Mouse (Mus musculus): ENCODE data around the gene Pced1b. TPM values are rescaled to one million over a fixed set of nuclear protein-coding genes. Genes with fewer than 3 reads are reported as not detected.

Gene Pced1b
- polyA plus RNA-seq, 1 experiment from 2014 or later: 4.5 TPM

GRCm38 (mm10) chr15:97280131-97280530 lies 33.2 kb downstream of the Pced1b start:
- Histone ChIP-seq H3K4me2 (ENCODE audit: low read length) (no peak overlapping the region), H3K9me3 (ENCODE audit: control insufficient read depth, low read length) (no peaks in the 10 kb centered on the region), H3K27ac (ENCODE audit: low read depth, low read length) (no peak overlapping the region), H3K4me1 (ENCODE audit: control insufficient read depth, insufficient read depth, low read depth, low read length) (no peaks in the 10 kb centered on the region; the same call in 1 of the 2 replicates), H3K27me3 (replicated peaks; ENCODE audit: control insufficient read depth, insufficient read depth, low read length) (no peaks in the 10 kb centered on the region), H3K4me3 (ENCODE audit: low read length) (no peak overlapping the region), H3K36me3 (ENCODE audit: control insufficient read depth, insufficient read depth, low read length) (no peaks in the 10 kb centered on the region), H3K9ac (ENCODE audit: low read depth, low read length) (no peak overlapping the region)
- no peak for ATAC-seq
- 77% methylated on average over 8 of the region's 8 CpGs for WGBS

- H3K4me1 ChIP-seq (ENCODE audit: control insufficient read depth, insufficient read depth, low read depth, low read length): no peaks in the 10 kb centered on the region; the same call in 1 of the 2 replicates
- no peak overlapping the region for H3K4me3 ChIP-seq (ENCODE audit: low read length)
- H3K9me3 ChIP-seq (ENCODE audit: control insufficient read depth, low read length): no peaks in the 10 kb centered on the region
- H3K27ac ChIP-seq (ENCODE audit: low read depth, low read length): no peak overlapping the region
- ATAC-seq: no peak
- H3K4me2 ChIP-seq (ENCODE audit: low read length): no peak overlapping the region
- H3K27me3 ChIP-seq (replicated peaks; ENCODE audit: control insufficient read depth, insufficient read depth, low read length): no peaks in the 10 kb centered on the region
- WGBS: 75% methylated on average over 9 of the region's 9 CpGs
- no peaks in the 10 kb centered on the region for H3K36me3 ChIP-seq (ENCODE audit: control insufficient read depth, insufficient read depth, low read length)
- no peak overlapping the region for H3K9ac ChIP-seq (ENCODE audit: low read depth, low read length)
Measured at GRCm38 (mm10) chr15:97280776-97281175, 33.9 kb downstream of the Pced1b start.

- Histone ChIP-seq H3K36me3 (ENCODE audit: control insufficient read depth, insufficient read depth, low read length) (no peaks in the 10 kb centered on the region), H3K27ac (ENCODE audit: low read depth, low read length) (no peak overlapping the region; the same call in 1 of the 2 replicates), H3K9me3 (ENCODE audit: control insufficient read depth, low read length) (no peaks in the 10 kb centered on the region), H3K9ac (ENCODE audit: low read depth, low read length) (no peak overlapping the region), H3K4me1 (ENCODE audit: control insufficient read depth, insufficient read depth, low read depth, low read length) (no peaks in the 10 kb centered on the region; the same call in 1 of the 2 replicates), H3K4me2 (ENCODE audit: low read length) (no peak overlapping the region), H3K27me3 (replicated peaks; ENCODE audit: control insufficient read depth, insufficient read depth, low read length) (no peaks in the 10 kb centered on the region), H3K4me3 (ENCODE audit: low read length) (no peak overlapping the region)
- 0 out of 2 replicates have a peak, but pooled peaks have one; percentile 45 for ATAC-seq
- WGBS: 61% methylated on average over 10 of the region's 10 CpGs
Measured at GRCm38 (mm10) chr15:97281712-97282571, 35.0 kb downstream of the Pced1b start.

DNA sequence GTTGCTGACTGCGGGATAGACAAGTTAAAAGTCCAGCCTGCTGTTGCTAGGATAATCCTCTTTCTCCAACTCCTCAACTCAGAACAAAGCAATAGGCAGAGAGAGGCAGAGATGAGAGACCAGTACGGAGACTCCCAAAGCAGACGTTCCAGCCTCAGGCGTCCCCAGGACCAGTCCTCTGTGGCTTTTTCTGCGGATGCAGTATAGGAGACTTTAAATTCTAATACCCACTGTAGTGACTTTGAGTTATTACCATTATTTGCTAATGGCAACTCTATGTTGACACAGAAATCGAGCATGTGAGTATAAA lies 35.6 kb downstream of the Pced1b start:
- Histone ChIP-seq H3K4me2 (ENCODE audit: low read length) (no peak overlapping the region), H3K9me3 (ENCODE audit: control insufficient read depth, low read length) (no peaks in the 10 kb centered on the region), H3K4me3 (ENCODE audit: low read length) (no peak overlapping the region), H3K27ac (ENCODE audit: low read depth, low read length) (peak overlapping the region; percentile 55; the same call in 1 of the 2 replicates), H3K27me3 (replicated peaks; ENCODE audit: control insufficient read depth, insufficient read depth, low read length) (no peaks in the 10 kb centered on the region), H3K9ac (ENCODE audit: low read depth, low read length) (no peak overlapping the region), H3K36me3 (ENCODE audit: control insufficient read depth, insufficient read depth, low read length) (no peaks in the 10 kb centered on the region), H3K4me1 (ENCODE audit: control insufficient read depth, insufficient read depth, low read depth, low read length) (no peaks in the 10 kb centered on the region; the same call in 1 of the 2 replicates)
- 0 out of 2 replicates have a peak, but pooled peaks have one; percentile 11 for ATAC-seq
- WGBS: 63% methylated on average over 6 of the region's 6 CpGs

DNA sequence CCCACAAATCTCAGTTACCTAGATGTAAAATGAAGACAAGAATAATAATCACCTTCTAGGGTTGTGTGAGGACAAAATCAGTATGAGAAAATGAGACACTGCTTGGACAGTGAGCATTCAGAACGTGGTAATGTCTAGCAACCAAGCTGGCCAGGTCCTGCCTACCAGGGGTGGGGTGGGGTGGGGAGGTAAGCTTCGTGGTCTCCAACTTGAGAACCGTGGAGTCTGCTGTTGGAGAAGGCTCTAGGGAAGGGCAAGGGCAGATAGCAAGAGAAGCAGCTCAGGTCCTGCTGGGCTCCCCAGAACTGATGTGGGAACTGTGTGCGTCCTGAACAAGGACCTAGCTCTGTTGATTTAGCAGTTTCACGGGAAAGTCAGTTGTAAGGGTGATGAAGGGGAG lies 37.3 kb downstream of the Pced1b start:
- H3K36me3 ChIP-seq (ENCODE audit: control insufficient read depth, insufficient read depth, low read length): no peaks in the 10 kb centered on the region
- WGBS: 77% methylated on average over 5 of the region's 5 CpGs
- H3K27me3 ChIP-seq (replicated peaks; ENCODE audit: control insufficient read depth, insufficient read depth, low read length): no peaks in the 10 kb centered on the region
- no peak for ATAC-seq
- H3K4me1 ChIP-seq (ENCODE audit: control insufficient read depth, insufficient read depth, low read depth, low read length): no peaks in the 10 kb centered on the region; the same call in 1 of the 2 replicates
- H3K9ac ChIP-seq (ENCODE audit: low read depth, low read length): no peak overlapping the region
- H3K4me2 ChIP-seq (ENCODE audit: low read length): no peak overlapping the region
- H3K27ac ChIP-seq (ENCODE audit: low read depth, low read length): no peak overlapping the region
- H3K4me3 ChIP-seq (ENCODE audit: low read length): no peak overlapping the region
- H3K9me3 ChIP-seq (ENCODE audit: control insufficient read depth, low read length): no peaks in the 10 kb centered on the region

DNA sequence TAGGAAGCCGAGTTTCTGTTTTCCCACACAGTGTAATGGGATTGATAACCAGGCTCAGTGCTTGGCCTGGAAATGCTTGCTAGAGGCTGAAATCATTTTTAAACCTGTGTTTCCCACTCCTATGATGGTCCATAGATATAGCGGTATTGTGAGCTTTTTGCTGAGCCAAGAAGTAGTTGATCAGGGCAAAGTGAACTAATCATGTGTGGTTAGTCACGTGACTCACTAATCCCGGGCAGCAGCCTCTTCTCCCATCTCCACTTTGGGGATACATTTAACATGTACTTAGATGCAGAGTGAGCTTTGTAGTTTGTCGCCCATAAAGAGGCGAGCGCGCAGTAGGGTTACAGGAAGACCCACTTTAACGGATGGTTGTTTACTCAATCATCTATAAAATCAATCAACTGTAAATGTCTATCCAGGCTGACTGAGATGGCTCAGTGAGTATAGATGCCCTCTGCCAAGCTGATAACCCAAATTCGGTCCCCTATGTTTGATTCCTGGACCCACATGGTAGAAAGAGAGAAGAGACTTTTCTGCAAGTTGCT lies 38.8 kb downstream of the Pced1b start:
- no peak overlapping the region for H3K9ac ChIP-seq (ENCODE audit: low read depth, low read length)
- ATAC-seq: no peak
- H3K9me3 ChIP-seq (ENCODE audit: control insufficient read depth, low read length): no peaks in the 10 kb centered on the region
- no peaks in the 10 kb centered on the region; the same call in 1 of the 2 replicates for H3K4me1 ChIP-seq (ENCODE audit: control insufficient read depth, insufficient read depth, low read depth, low read length)
- H3K36me3 ChIP-seq (ENCODE audit: control insufficient read depth, insufficient read depth, low read length): no peaks in the 10 kb centered on the region
- WGBS: 89% methylated on average over 10 of the region's 10 CpGs
- no peak overlapping the region for H3K27ac ChIP-seq (ENCODE audit: low read depth, low read length)
- no peak overlapping the region for H3K4me2 ChIP-seq (ENCODE audit: low read length)
- H3K4me3 ChIP-seq (ENCODE audit: low read length): no peak overlapping the region
- no peaks in the 10 kb centered on the region for H3K27me3 ChIP-seq (replicated peaks; ENCODE audit: control insufficient read depth, insufficient read depth, low read length)

DNA sequence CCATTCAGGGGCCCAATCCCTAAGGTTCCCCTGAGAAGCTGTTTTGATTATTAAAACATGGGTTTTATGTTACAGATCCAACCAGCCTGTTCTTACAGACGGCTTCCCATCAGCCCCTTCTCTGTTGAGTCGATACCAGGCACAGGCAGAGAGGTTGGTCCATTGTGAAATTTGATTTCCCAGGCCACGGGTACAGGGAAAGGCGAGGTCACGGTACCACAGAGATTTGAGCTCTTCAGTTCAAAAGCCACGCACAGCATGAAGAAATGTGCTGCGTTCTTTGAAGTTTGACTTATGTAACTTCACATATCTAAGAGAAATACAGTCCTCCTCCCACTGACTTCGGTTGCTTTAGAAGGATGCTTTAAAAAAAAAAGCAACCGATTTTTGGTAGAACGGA lies 39.8 kb downstream of the Pced1b start:
- no peaks in the 10 kb centered on the region for H3K27me3 ChIP-seq (replicated peaks; ENCODE audit: control insufficient read depth, insufficient read depth, low read length)
- ATAC-seq: no peak
- no peak overlapping the region for H3K9ac ChIP-seq (ENCODE audit: low read depth, low read length)
- 75% methylated on average over 10 of the region's 10 CpGs for WGBS
- no peak overlapping the region for H3K4me3 ChIP-seq (ENCODE audit: low read length)
- H3K4me2 ChIP-seq (ENCODE audit: low read length): no peak overlapping the region
- no peaks in the 10 kb centered on the region for H3K9me3 ChIP-seq (ENCODE audit: control insufficient read depth, low read length)
- H3K36me3 ChIP-seq (ENCODE audit: control insufficient read depth, insufficient read depth, low read length): no peaks in the 10 kb centered on the region
- H3K4me1 ChIP-seq (ENCODE audit: control insufficient read depth, insufficient read depth, low read depth, low read length): no peaks in the 10 kb centered on the region; the same call in 1 of the 2 replicates
- no peak overlapping the region for H3K27ac ChIP-seq (ENCODE audit: low read depth, low read length)

GRCm38 (mm10) chr15:97287436-97288143 lies 40.7 kb downstream of the Pced1b start:
- no peaks in the 10 kb centered on the region; the same call in 1 of the 2 replicates for H3K4me1 ChIP-seq (ENCODE audit: control insufficient read depth, insufficient read depth, low read depth, low read length)
- H3K4me2 ChIP-seq (ENCODE audit: low read length): no peak overlapping the region
- H3K9ac ChIP-seq (ENCODE audit: low read depth, low read length): no peak overlapping the region
- H3K9me3 ChIP-seq (ENCODE audit: control insufficient read depth, low read length): no peaks in the 10 kb centered on the region
- no peak overlapping the region for H3K4me3 ChIP-seq (ENCODE audit: low read length)
- WGBS: 92% methylated on average over 5 of the region's 5 CpGs
- no peaks in the 10 kb centered on the region for H3K36me3 ChIP-seq (ENCODE audit: control insufficient read depth, insufficient read depth, low read length)
- no peak for ATAC-seq
- H3K27ac ChIP-seq (ENCODE audit: low read depth, low read length): no peak overlapping the region
- no peaks in the 10 kb centered on the region for H3K27me3 ChIP-seq (replicated peaks; ENCODE audit: control insufficient read depth, insufficient read depth, low read length)

DNA sequence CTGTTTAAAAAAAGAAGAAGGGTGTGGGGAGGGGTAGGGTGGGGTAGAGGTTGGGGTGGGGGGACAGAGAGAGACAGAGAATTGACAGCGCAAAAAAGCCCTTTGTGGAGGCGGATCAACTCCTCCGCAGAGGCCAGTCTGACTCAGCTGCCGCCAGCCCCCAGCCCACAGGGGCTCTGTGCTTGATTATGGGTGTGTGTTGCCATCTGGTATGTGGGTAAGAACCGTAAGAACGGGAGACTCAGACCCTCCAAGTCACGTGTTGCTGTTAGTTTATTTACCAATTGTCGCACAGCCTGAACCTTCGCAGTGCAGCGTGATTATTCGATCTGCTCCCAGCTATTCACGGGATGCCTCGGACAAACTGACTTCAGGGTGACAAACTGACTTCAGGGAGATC lies 41.8 kb downstream of the Pced1b start:
- Histone ChIP-seq H3K36me3 (ENCODE audit: control insufficient read depth, insufficient read depth, low read length) (no peaks in the 10 kb centered on the region), H3K4me3 (ENCODE audit: low read length) (no peak overlapping the region), H3K4me1 (ENCODE audit: control insufficient read depth, insufficient read depth, low read depth, low read length) (no peaks in the 10 kb centered on the region), H3K9ac (ENCODE audit: low read depth, low read length) (no peak overlapping the region), H3K4me2 (ENCODE audit: low read length) (no peak overlapping the region), H3K27ac (ENCODE audit: low read depth, low read length) (no peak overlapping the region), H3K27me3 (replicated peaks; ENCODE audit: control insufficient read depth, insufficient read depth, low read length) (no peaks in the 10 kb centered on the region), H3K9me3 (ENCODE audit: control insufficient read depth, low read length) (no peaks in the 10 kb centered on the region)
- WGBS: 77% methylated on average over 13 of the region's 13 CpGs
- no peak for ATAC-seq

Data from hindbrain, embryonic 16.5 days (tissue).